Mouse (Mus musculus): ENCODE measurements around the gene Kcnj3. TPM values are rescaled to one million over a fixed set of nuclear protein-coding genes. Genes with fewer than 3 reads are reported as not detected.

Gene Kcnj3
- polyA plus RNA-seq, 1 experiment from 2014 or later, result 0.62 TPM

DNA sequence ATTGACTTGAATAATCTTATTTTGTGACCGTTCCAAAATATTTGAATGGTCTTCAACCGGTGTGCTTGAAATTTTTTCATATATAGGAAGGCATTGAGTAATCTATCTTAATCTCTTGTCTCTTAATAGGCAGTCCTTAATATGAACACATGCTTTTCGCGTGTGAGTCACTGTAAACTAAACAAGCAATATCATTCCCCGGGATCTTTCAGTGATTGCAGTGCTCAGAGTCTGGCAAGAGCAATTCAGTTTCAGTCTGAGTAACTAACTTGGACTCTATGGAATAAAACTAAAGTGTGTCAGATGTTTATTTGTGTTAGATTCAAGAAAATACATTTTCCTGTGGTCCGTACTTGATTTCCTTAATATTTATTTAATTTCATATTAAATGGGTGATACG lies 133.5 kb downstream of the Kcnj3 start:
- Histone ChIP-seq H3K9me3 (ENCODE audit: control insufficient read depth, low read length) (no peaks in the 10 kb centered on the region), H3K27me3 (ENCODE audit: control insufficient read depth, insufficient read depth, low read depth, low read length) (no peaks in the 10 kb centered on the region), H3K4me1 (replicated peaks; ENCODE audit: control insufficient read depth, insufficient read depth, low read length) (no peaks in the 10 kb centered on the region), H3K27ac (ENCODE audit: low read length) (no peak overlapping the region), H3K4me2 (ENCODE audit: low read depth, low read length) (no peak overlapping the region), H3K4me3 (ENCODE audit: low read length) (no peak overlapping the region), H3K9ac (ENCODE audit: low read length) (no peak overlapping the region), H3K36me3 (ENCODE audit: control insufficient read depth, insufficient read depth, low read length) (no peaks in the 10 kb centered on the region)
- no peak for ATAC-seq (ENCODE audit: low read depth)
- 64% methylated on average over 7 of the region's 7 CpGs for WGBS

DNA sequence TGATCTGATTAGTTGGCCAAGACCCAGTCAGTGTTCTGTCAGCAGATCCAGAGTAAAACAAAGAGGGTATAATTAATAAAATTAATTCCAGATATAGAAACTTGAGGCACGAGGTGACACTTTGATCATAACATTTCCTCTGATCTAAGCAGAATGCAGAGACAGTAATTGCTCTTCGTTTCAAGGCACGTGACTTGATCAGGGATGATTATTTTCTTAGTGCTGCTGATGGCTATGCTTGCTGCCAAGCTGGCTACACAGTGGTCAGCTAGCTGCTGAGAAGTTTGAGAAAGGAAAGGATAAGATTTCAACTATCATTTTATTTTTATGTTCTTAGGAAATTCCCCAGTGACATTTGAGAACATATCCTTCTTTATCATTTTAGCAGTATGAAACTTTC lies 135.7 kb downstream of the Kcnj3 start:
- no peaks in the 10 kb centered on the region for H3K9me3 ChIP-seq (ENCODE audit: control insufficient read depth, low read length)
- H3K36me3 ChIP-seq (ENCODE audit: control insufficient read depth, insufficient read depth, low read length), result no peaks in the 10 kb centered on the region
- no peaks in the 10 kb centered on the region for H3K4me1 ChIP-seq (replicated peaks; ENCODE audit: control insufficient read depth, insufficient read depth, low read length)
- 40% methylated on average over 3 of the region's 3 CpGs for WGBS
- no peak overlapping the region for H3K4me2 ChIP-seq (ENCODE audit: low read depth, low read length)
- H3K4me3 ChIP-seq (ENCODE audit: low read length), result no peak overlapping the region
- H3K27ac ChIP-seq (ENCODE audit: low read length), result no peak overlapping the region
- no peaks in the 10 kb centered on the region for H3K27me3 ChIP-seq (ENCODE audit: control insufficient read depth, insufficient read depth, low read depth, low read length)
- H3K9ac ChIP-seq (ENCODE audit: low read length), result no peak overlapping the region
- no peak for ATAC-seq (ENCODE audit: low read depth)

DNA sequence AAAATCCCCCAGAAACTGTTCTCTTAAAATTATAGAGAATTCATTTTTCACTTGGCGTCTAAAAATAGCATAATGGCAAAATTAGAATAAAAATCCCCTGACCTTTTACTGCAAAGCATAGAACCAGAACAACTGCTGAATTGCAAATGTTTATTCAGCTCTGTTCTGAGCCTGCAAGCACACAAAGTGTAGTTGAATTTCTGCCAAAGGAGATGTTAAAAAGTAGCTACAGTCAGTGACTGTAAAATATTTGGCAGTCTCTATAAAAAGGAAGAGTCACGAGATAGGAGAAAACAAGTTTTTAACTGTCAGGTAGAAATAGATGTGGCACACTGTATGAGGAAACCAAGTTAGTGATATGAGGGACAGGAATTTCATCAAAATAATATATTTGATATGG lies 144.5 kb downstream of the Kcnj3 start:
- Histone ChIP-seq H3K4me1 (replicated peaks; ENCODE audit: control insufficient read depth, insufficient read depth, low read length) (no peaks in the 10 kb centered on the region), H3K36me3 (ENCODE audit: control insufficient read depth, insufficient read depth, low read length) (no peaks in the 10 kb centered on the region), H3K27me3 (ENCODE audit: control insufficient read depth, insufficient read depth, low read depth, low read length) (no peaks in the 10 kb centered on the region), H3K4me3 (ENCODE audit: low read length) (no peak overlapping the region), H3K9me3 (ENCODE audit: control insufficient read depth, low read length) (no peaks in the 10 kb centered on the region), H3K4me2 (ENCODE audit: low read depth, low read length) (no peak overlapping the region), H3K9ac (ENCODE audit: low read length) (no peak overlapping the region), H3K27ac (ENCODE audit: low read length) (no peak overlapping the region)
- ATAC-seq (ENCODE audit: low read depth), result no peak
- WGBS, result 30% methylated on average over 2 of the region's 2 CpGs

DNA sequence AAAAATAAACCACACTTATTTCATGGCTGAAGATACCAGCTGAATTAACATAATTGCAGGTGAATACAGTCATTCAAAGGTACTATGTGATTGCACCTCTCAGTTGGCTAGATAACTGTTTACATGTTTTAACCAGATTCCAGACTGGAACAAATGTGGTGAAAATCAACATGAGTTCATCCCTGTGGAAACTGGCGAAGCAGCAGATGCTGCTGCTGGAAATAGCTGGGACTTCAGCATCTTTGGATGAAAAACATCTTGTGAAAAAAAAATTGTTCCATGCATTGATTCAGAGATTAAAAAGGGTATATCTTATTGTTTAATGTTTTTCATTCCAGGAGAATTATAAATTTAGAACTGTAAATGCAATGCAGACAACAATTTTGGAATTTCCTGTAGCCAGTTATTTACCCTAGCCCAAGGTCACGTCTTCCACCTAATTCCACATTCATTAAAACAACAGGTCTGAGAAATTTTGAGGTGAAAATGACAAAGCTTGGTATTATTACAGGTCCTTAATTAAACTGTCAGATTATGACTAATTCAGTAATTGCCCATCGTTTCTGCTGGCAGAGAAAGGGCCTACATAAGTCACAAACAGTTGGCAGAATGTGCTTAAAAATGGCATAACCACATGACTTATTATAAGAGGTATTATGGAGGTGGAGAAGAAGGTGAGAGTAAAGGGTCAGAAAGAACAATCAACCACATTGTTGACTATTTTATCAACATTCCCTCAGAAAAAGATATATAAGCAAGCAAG lies 155.6 kb downstream of the Kcnj3 start:
- no peak for ATAC-seq (ENCODE audit: low read depth)
- Histone ChIP-seq H3K4me2 (ENCODE audit: low read depth, low read length) (no peak overlapping the region), H3K27me3 (ENCODE audit: control insufficient read depth, insufficient read depth, low read depth, low read length) (no peaks in the 10 kb centered on the region), H3K9ac (ENCODE audit: low read length) (no peak overlapping the region), H3K4me3 (ENCODE audit: low read length) (no peak overlapping the region), H3K9me3 (ENCODE audit: control insufficient read depth, low read length) (no peaks in the 10 kb centered on the region), H3K27ac (ENCODE audit: low read length) (no peak overlapping the region), H3K4me1 (replicated peaks; ENCODE audit: control insufficient read depth, insufficient read depth, low read length) (no peaks in the 10 kb centered on the region), H3K36me3 (ENCODE audit: control insufficient read depth, insufficient read depth, low read length) (no peaks in the 10 kb centered on the region)
- WGBS, result 61% methylated on average over 3 of the region's 3 CpGs
